Mouse (Mus musculus) small intestine, adult 2 months (tissue): Measurements from ENCODE around the gene Olfr502.
"Not testable (repeated sequence)": the region's sequence is repeated elsewhere in the genome, so short reads cannot be mapped to it uniquely, and the experiment has no call there.

Experiments used
- CTCF ChIP-seq: fragments of 200-500 bp; IDR thresholded peaks from 2 replicates; pipeline ENCODE4 v1.5.1; 2012; ENCODE audit warnings: low read depth, mild to moderate bottlenecking, control low read depth, inconsistent platforms, low read length, moderate library complexity, mixed read lengths; ENCODE audit not compliant: insufficient replicate concordance, insufficient read length; ENCODE audit errors: extremely low read depth
- POLR2A ChIP-seq: fragments of 200-500 bp; IDR thresholded peaks from 2 replicates; pipeline ENCODE4 v1.6.1; 2012; ENCODE audit warnings: low read depth, mild to moderate bottlenecking, control low read depth, inconsistent platforms, low read length, moderate library complexity

- TF ChIP-seq CTCF, POLR2A: not testable (repeated sequence)
Observed at GRCm38 (mm10) chr7:108544227-108544626, 19.4 kb upstream of the Olfr502 start, which contains the start of gene Olfr503.
